Mouse (Mus musculus) right cerebral cortex, postnatal 25 days (tissue): ENCODE measurements around the gene Rxfp3.
"Not testable (repeated sequence)": the region's sequence is repeated elsewhere in the genome, so short reads cannot be mapped to it uniquely, and the experiment has no call there.

ENCODE experiments used
- DNase-seq: peaks from one replicate; pipeline ENCODE4 v3.0.0; 2022

Rxfp3 gene

DNA sequence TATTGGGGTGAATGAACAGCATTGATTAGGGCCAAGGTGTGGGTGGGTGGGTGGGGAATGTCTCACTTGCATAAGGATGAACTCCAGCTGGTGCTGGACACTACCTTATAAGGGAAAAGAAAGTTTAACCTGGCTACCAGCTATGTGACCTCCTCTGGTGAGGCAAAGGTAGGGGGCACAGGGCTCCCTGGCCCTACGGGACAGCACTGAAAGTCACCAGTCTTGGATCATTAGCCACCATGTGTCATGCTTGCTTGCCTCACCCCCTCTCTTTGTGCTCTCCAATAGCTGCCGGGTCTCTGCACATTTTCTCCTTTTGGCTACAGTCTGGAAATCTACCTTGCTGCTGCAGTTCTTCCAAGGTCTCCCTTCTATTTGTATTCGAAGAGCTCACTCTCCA, 7.6 kb downstream of the Rxfp3 start:
- DNase-seq: no peak

DNA sequence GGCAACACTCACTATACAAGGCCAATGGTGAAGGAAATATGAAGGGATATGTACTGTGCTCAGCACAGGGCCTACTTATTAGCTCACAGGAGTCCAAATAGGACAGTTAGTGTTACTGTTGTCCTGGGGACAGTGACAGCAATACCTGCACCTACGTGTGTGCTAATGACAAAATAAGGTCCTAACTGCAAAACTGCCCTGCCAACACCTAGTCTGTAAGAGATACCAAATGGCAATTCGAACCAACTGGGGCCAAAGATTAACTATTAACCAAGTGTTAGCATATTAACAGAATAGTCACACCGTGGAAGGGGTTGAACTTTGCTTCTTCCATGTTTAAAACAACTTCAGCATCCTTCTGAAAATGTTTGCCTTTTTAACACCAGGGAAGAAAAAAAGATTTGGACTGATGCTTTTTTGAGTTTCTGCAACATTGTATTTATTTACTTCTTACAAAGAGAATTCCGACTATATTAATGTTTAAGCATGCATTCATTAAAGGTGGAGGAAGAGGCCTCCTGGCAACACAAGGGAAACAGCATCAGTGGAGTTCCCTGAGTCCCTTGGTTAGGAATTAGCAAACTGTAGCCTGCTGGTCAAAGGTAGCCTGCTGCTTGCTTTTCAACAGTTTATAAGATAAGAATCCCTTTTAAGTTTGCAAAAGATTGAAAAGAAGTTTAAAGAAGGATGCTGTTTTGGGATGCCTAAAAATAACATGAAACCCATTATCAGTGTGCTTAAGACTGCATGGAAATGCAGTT, 10.8 kb downstream of the Rxfp3 start:
- no peak for DNase-seq

DNA sequence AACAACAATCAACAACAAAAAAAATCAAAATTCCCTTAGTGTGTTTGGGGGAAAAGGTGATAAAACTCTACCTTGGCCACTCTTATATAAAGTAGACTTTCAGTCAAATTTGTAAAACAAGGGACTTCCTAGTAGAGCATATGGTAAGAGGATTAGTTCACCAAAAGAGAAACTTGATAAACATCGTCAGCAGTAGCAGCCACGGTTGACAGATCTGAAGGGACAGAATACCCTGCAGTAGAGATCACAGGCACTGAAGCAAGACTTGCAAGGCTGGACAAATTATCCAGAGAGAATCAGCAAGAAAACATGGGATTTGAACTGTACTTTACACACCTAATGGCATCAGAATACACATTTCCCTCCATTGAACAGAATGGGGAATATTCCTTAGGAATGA, 22.9 kb downstream of the Rxfp3 start:
- no peak for DNase-seq

DNA sequence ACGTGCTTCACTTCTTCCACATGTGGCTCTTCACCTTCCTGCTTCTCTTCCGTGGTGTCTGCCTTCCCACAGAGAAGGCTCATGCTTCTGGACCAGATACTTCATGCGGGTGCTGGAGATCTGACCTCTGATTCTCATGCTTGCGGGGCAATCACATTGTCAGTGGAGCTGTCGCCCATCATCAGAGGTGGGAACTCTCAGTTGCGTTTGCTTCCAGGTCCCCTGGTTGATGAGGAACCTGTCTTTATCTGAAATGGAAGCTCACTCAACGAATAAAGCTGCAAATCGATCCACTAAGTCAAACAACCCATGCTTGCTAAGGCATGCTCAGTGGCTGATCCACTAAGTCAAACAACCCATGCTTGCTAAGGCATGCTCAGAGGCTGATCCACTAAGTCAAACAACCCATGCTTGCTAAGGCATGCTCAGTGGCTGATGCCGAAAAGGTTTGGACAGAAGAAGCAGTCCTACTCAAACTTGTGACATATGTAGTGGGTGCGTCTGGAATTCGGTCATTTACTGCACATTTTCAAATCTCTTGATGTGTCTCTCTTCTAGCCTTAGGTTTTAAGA, 26.7 kb downstream of the Rxfp3 start:
- no peak for DNase-seq

DNA sequence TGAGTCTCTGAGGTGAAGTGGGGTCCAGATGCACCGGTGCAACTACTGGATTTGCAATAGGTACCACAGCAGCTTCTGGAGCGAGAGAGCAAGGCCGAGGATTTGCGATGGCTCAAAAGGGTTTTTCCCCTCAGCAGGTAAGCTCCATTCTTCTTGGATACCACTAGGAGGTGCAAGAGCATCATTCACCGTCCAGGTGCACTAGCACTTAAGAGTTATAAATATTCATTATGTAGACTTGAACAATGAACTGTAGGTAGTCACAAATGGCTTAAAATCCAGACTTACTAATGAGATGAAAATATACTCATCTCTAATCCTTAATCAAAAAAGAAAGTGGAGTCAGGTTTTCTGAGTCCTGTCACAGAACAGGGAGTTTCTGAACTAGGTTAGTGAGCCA, 29.0 kb downstream of the Rxfp3 start:
- DNase-seq: no peak

DNA sequence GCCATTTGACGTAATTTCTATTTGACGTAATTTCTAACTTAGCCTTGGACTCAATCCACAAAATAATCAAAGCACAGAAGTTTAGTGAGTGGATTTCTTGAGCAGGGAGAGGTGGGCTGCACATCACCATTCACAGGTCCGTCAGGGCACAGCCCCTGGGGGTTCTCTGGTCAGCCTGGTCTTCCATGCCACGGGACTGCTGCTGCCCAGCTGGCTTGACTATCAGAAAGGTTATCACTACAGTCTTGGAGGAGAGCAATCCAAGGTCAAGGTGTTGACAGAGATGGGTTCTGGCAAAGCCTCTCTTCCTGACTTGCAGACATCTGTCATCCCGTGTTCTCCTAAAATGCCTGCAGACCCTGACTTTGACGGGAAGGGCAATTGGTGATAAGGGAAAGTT, 33.1 kb downstream of the Rxfp3 start:
- DNase-seq: no peak

DNA sequence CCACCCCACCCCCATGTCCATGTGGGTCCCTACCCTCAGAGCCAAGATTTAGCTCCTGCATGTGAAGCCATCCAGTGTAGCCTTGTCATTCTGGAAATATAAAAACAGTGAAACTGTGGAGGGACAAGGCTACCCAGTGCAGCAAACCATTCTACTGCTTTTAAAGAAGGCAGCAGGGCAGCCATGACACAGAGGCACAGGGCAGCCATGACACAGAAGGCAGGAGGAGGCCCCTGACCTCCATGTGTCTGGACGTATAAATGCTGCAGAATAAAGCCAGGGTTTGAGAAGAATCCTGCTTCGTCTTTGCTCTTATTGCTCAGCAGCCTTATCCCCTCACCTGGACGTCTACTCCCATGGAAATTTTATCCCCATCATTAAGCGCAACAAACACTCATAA, 34.0 kb downstream of the Rxfp3 start:
- no peak for DNase-seq

DNA sequence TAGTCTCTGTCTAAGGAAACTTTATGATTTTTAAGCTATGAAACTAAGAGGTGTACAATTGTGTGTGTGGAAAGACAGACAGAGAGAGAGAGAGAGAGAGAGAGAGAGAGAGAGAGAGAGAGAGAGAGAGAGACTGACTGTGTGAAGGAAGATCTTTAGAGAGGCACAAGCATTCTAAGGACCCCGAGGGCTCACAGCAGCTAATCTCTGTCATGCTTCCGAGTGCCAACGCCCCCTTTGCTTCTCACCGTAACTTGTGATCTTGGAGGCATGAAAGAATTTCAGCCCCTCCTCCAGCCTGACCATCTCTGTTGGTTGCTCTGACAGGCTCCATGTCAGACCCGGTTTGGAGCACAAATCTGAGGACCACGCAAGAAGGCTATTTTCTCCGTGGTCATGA, 37.4 kb downstream of the Rxfp3 start, which contains the start of gene Slc45a2:
Gene Slc45a2, plus strand, starts transcription at position 301 of the 400 bp plus-strand sequence.
- DNase-seq: no peak

DNA sequence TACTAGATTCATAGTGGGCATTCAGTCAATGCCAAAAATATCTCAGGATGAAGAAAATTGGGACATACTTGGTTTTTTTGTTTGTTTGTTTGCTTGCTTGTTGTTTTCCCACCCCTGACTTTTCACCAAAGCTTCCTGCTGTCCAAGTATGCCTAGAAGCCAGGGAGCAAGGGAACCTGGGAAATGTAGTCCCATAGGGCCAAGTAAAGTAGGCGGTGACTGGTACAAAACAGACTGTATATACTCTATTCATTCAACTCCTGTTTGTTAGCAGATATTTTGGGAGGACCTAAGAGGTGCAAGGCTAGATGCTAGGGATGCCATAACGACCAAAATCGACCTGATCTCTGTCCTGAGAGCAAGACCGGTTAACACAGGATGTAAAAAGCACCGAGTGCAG, 38.0 kb downstream of the Rxfp3 start:
- DNase-seq: no peak

DNA sequence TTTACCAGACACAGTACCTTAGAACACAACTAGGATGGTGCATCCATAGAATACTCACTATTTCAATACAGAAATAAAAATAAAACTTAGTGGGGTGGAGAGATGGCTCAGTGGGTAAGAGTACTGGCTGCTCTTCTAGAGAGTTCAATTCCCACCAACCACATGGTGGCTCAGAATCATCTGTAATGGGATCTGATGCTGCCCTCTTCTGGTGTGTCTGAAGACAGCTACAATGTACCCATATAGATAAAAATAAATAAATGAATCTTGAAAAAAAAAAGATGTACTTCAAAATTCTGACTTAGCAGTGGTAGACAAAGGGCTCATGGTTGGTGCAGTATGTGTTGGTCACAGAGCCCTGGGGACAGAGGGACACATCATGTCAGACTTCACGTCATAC, 46.2 kb downstream of the Rxfp3 start:
- DNase-seq: no peak

DNA sequence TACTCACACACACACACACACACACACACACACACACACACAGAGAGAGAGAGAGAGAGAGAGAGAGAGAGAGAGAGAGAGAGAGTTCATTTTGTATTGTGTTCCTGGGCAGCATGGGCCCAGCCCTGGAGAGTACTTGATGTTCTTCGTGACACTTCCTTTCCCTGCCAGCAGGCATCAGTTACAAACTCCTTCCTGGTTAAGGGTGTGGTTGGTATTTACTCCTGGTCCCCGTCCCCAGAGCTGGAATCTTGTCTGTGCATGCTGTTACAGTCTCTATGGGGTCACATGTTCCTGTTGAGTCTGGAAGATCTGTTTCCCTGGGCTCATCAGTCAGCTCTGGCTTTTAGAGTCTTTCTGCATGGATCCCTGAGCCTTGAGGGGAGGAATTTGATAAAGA, 47.4 kb downstream of the Rxfp3 start:
- no peak for DNase-seq

DNA sequence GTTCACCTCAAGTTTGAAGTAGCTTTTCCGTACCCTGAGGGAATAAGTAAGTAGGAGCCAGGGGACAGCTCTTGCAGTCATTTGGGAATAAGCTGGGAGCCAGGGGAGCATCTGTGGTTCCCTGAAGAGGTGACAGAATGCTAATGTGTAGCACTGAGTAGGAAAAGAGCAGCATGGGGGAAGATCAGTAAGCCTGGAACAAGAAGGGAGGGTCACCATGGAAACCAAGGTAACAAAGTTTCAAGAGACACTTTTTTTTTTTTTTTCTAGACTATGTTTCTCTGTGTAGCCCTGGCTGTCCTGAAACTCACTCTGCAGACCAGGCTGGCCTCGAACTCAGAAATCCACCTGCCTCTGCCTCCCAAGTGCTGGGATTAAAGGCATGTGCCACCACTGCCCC, 51.3 kb downstream of the Rxfp3 start:
- DNase-seq: not testable (repeated sequence)

DNA sequence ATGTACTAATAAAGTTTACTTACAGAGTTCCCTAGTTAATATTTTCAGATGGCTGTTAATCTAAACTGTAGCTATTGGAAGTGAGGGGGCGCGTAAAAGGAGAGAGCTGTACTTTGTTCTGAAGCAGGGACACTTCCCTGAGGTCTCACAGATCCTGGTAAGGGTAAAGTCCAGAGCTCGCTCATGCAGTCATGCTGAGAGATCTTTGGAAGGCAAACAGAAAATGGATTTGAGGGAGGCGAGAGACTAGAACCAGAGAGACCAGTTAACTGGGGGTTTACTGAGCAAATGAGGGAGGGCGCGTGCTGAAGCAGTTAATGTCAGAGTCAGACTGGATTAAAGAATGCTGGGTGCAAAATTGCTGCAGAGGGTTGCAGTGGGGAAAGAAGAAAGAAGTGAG, 52.0 kb downstream of the Rxfp3 start:
- no peak for DNase-seq
